Mouse (Mus musculus) limb, embryonic 10.5 days (tissue): Measurements from ENCODE around the gene Ehhadh. TPM values are rescaled to one million over a fixed set of nuclear protein-coding genes. Genes with fewer than 3 reads are reported as not detected.

Experiments
- polyA plus RNA-seq: library from polyadenylated mRNA; unstranded; fragments of >200 nt; fragmentation: Nextera tagmentation; extraction: Ambion mirVana; gene quantifications from 2 replicates; pipeline ENCODE4 v1.2.1, GENCODE M21; 2016

Gene Ehhadh
- polyA plus RNA-seq, 1 experiment from 2014 or later: 2.5 TPM

Other genes with a start within 250 kb of the Ehhadh start
- gene 2510009E07Rik, start 93.1 kb downstream of the Ehhadh start, polyA plus RNA-seq: 4.7 and 7.3 TPM in 2 replicates
- gene Map3k13, start 6.5 kb upstream of the Ehhadh start, polyA plus RNA-seq: 1.2 and 1.8 TPM in 2 replicates
- 49.4 and 56.7 TPM in 2 replicates for gene Tmem41a, start 159.7 kb upstream of the Ehhadh start, polyA plus RNA-seq
- 0.31 and 0.34 TPM in 2 replicates for gene Liph, start 207.9 kb upstream of the Ehhadh start, polyA plus RNA-seq
- gene Senp2, start 221.7 kb upstream of the Ehhadh start, polyA plus RNA-seq: 70.6 and 74.9 TPM in 2 replicates